Mouse (Mus musculus) liver, embryonic 11.5 days (tissue): ENCODE data around the gene Cpe. TPM values are rescaled to one million over a fixed set of nuclear protein-coding genes. Genes with fewer than 3 reads are reported as not detected.

ENCODE experiments used
- ATAC-seq: fragments of 200-750 bp; cut with Nextera tagmentation; replicated peaks from 2 replicates; pipeline ENCODE4 v1.8.0; 2017; ENCODE audit warnings: moderate number of reproducible peaks, mild to moderate bottlenecking, moderate TSS enrichment, moderate library complexity; ENCODE audit not compliant: low FRiP score
- DNase-seq: peaks from one replicate; pipeline ENCODE4 v3.0.0-alpha.2; 2017; ENCODE audit warnings: low spot score
- H3K27ac ChIP-seq: fragments of 300-500 bp; sonication (generic); 2 replicates; pipeline ENCODE4 v1.5.1; 2014; ENCODE audit warnings: mild to moderate bottlenecking, low read depth, low read length, control low read depth
- H3K27me3 ChIP-seq: fragments of 300-500 bp; sonication (generic); replicated peaks from 2 replicates; pipeline ENCODE4 v1.6.1; 2014; ENCODE audit warnings: low read length, mixed read lengths; ENCODE audit not compliant: control insufficient read depth, insufficient read depth
- H3K36me3 ChIP-seq: fragments of 300-500 bp; sonication (generic); 2 replicates; pipeline ENCODE4 v1.6.1; 2014; ENCODE audit warnings: mild to moderate bottlenecking, low read length, moderate library complexity, mixed read lengths; ENCODE audit not compliant: control insufficient read depth, insufficient read depth
- H3K4me1 ChIP-seq: fragments of 300-500 bp; sonication (generic); replicated peaks from 2 replicates; pipeline ENCODE4 v1.6.1; 2014; ENCODE audit warnings: low read length, mixed read lengths; ENCODE audit not compliant: control insufficient read depth, insufficient read depth
- H3K4me2 ChIP-seq: fragments of 300-500 bp; sonication (generic); 2 replicates; pipeline ENCODE4 v1.6.1; 2014; ENCODE audit warnings: mild to moderate bottlenecking, control low read depth, moderate library complexity
- H3K4me3 ChIP-seq: fragments of 300-500 bp; sonication (generic); 2 replicates; pipeline ENCODE4 v1.5.1; 2014; ENCODE audit warnings: low read depth, low read length, control low read depth
- H3K9ac ChIP-seq: fragments of 300-500 bp; sonication (generic); 2 replicates; pipeline ENCODE4 v1.6.1; 2014; ENCODE audit warnings: low read depth, low read length, control low read depth
- H3K9me3 ChIP-seq: fragments of 300-500 bp; sonication (generic); 2 replicates; pipeline ENCODE4 v1.6.1; 2016; ENCODE audit warnings: low read length, inconsistent platforms, mixed read lengths; ENCODE audit not compliant: control insufficient read depth
- WGBS: fragments of 180-500 bp; shearing (Covaris S2); extraction: QIAGEN DNeasy Blood & Tissue Kit; methylation state at CpG from one replicate; pipeline ENCODE4 v1.1.7; 2014; 5-methylcytosine and 5-hydroxymethylcytosine counted together
- polyA plus RNA-seq: library from polyadenylated mRNA; unstranded; fragments of >200 nt; fragmentation: Nextera tagmentation; extraction: Ambion mirVana; gene quantifications from 2 replicates; pipeline ENCODE4 v1.2.1, GENCODE M21; 2014

The Cpe gene
- polyA plus RNA-seq, 1 experiment from 2014 or later: 13.7 TPM

- no peak overlapping the region for H3K9ac ChIP-seq
- H3K9me3 ChIP-seq: no peaks in the 10 kb centered on the region
- H3K27ac ChIP-seq: no peak overlapping the region
- no peaks in the 10 kb centered on the region for H3K36me3 ChIP-seq
- ATAC-seq: no peak
- H3K4me2 ChIP-seq: no peak overlapping the region
- WGBS: 59% methylated on average over 3 of the region's 3 CpGs
- H3K27me3 ChIP-seq: no peaks in the 10 kb centered on the region
- H3K4me1 ChIP-seq: no peaks in the 10 kb centered on the region
- H3K4me3 ChIP-seq: no peak overlapping the region
- DNase-seq: no peak
Observed at GRCm38 (mm10) chr8:64665563-64665962, 27.3 kb downstream of the Cpe start.

GRCm38 (mm10) chr8:64664811-64665210 lies 28.0 kb downstream of the Cpe start:
- H3K4me2 ChIP-seq: no peak overlapping the region
- H3K36me3 ChIP-seq: no peaks in the 10 kb centered on the region

GRCm38 (mm10) chr8:64664350-64664749 lies 28.5 kb downstream of the Cpe start:
- 34% methylated on average over 2 of the region's 2 CpGs for WGBS
- H3K4me3 ChIP-seq: no peak overlapping the region

More at GRCm38 (mm10) chr8:64664811-64665210, 28.0 kb downstream of the Cpe start:
- no peak overlapping the region for H3K9ac ChIP-seq
- H3K27me3 ChIP-seq: no peaks in the 10 kb centered on the region
- no peak overlapping the region for H3K4me3 ChIP-seq
- H3K27ac ChIP-seq: no peak overlapping the region
- H3K9me3 ChIP-seq: no peaks in the 10 kb centered on the region
- ATAC-seq (no peak), DNase-seq (no peak)
- WGBS: 68% methylated on average over 3 of the region's 3 CpGs
- no peaks in the 10 kb centered on the region for H3K4me1 ChIP-seq

GRCm38 (mm10) chr8:64659097-64659496 lies 33.8 kb downstream of the Cpe start:
- DNase-seq: no peak
- H3K9me3 ChIP-seq: no peaks in the 10 kb centered on the region
- no peaks in the 10 kb centered on the region for H3K4me1 ChIP-seq
- no peak overlapping the region for H3K9ac ChIP-seq
- H3K4me2 ChIP-seq: no peak overlapping the region
- 71% methylated on average over 5 of the region's 5 CpGs for WGBS
- H3K27ac ChIP-seq: no peak overlapping the region
- ATAC-seq: no peak
- H3K4me3 ChIP-seq: no peak overlapping the region
- H3K27me3 ChIP-seq: no peaks in the 10 kb centered on the region
- no peaks in the 10 kb centered on the region for H3K36me3 ChIP-seq

More at GRCm38 (mm10) chr8:64664350-64664749, 28.5 kb downstream of the Cpe start:
- Histone ChIP-seq H3K27ac (no peak overlapping the region), H3K9me3 (no peaks in the 10 kb centered on the region), H3K4me2 (no peak overlapping the region), H3K27me3 (no peaks in the 10 kb centered on the region), H3K4me1 (no peaks in the 10 kb centered on the region), H3K9ac (no peak overlapping the region), H3K36me3 (no peaks in the 10 kb centered on the region)
- DNase-seq: no peak
- ATAC-seq: no peak

- no peaks in the 10 kb centered on the region for H3K4me1 ChIP-seq
- no peaks in the 10 kb centered on the region for H3K36me3 ChIP-seq
- H3K4me3 ChIP-seq: no peak overlapping the region
- H3K4me2 ChIP-seq: no peak overlapping the region
- 80% methylated on average over 4 of the region's 4 CpGs for WGBS
- no peaks in the 10 kb centered on the region for H3K27me3 ChIP-seq
- no peak overlapping the region for H3K9ac ChIP-seq
- ATAC-seq (no peak), DNase-seq (no peak)
- H3K9me3 ChIP-seq: no peaks in the 10 kb centered on the region
- H3K27ac ChIP-seq: no peak overlapping the region
Observed at GRCm38 (mm10) chr8:64657980-64658401, 34.9 kb downstream of the Cpe start.

GRCm38 (mm10) chr8:64657517-64657916 lies 35.3 kb downstream of the Cpe start:
- no peak overlapping the region for H3K27ac ChIP-seq
- DNase-seq (no peak), ATAC-seq (no peak)
- H3K4me2 ChIP-seq: no peak overlapping the region
- H3K4me3 ChIP-seq: no peak overlapping the region
- H3K27me3 ChIP-seq: no peaks in the 10 kb centered on the region
- H3K36me3 ChIP-seq: no peaks in the 10 kb centered on the region
- H3K4me1 ChIP-seq: no peaks in the 10 kb centered on the region
- no peaks in the 10 kb centered on the region for H3K9me3 ChIP-seq
- no peak overlapping the region for H3K9ac ChIP-seq
- WGBS: 49% methylated on average over 7 of the region's 7 CpGs

GRCm38 (mm10) chr8:64655887-64656286 lies 37.0 kb downstream of the Cpe start:
- no peak overlapping the region for H3K4me2 ChIP-seq
- ATAC-seq (no peak), DNase-seq (no peak)
- no peak overlapping the region for H3K27ac ChIP-seq
- no peaks in the 10 kb centered on the region for H3K27me3 ChIP-seq
- WGBS: 85% methylated on average over 6 of the region's 6 CpGs
- H3K9ac ChIP-seq: no peak overlapping the region
- H3K9me3 ChIP-seq: no peaks in the 10 kb centered on the region
- H3K36me3 ChIP-seq: no peaks in the 10 kb centered on the region
- H3K4me3 ChIP-seq: no peak overlapping the region
- H3K4me1 ChIP-seq: no peaks in the 10 kb centered on the region

GRCm38 (mm10) chr8:64655087-64655486 lies 37.8 kb downstream of the Cpe start:
- no peak overlapping the region for H3K4me2 ChIP-seq
- H3K9me3 ChIP-seq: no peaks in the 10 kb centered on the region
- H3K27me3 ChIP-seq: no peaks in the 10 kb centered on the region
- no peak for ATAC-seq
- H3K4me1 ChIP-seq: no peaks in the 10 kb centered on the region
- no peak overlapping the region for H3K4me3 ChIP-seq
- WGBS: 88% methylated on average over 2 of the region's 2 CpGs
- no peak for DNase-seq
- H3K36me3 ChIP-seq: no peaks in the 10 kb centered on the region
- no peak overlapping the region for H3K9ac ChIP-seq
- H3K27ac ChIP-seq: no peak overlapping the region

- Histone ChIP-seq H3K27ac (no peak overlapping the region), H3K4me2 (no peak overlapping the region), H3K4me3 (no peak overlapping the region), H3K9ac (no peak overlapping the region), H3K36me3 (no peaks in the 10 kb centered on the region), H3K9me3 (no peaks in the 10 kb centered on the region), H3K4me1 (no peaks in the 10 kb centered on the region), H3K27me3 (no peaks in the 10 kb centered on the region)
- DNase-seq: no peak
- ATAC-seq: no peak
Observed at GRCm38 (mm10) chr8:64652285-64652684, 40.6 kb downstream of the Cpe start.
